Mouse (Mus musculus) kidney, adult 2 months (tissue): ENCODE measurements around the gene Zfp592.

Experiments
- CTCF ChIP-seq: fragments of 200-500 bp; conservative IDR thresholded peaks from 2 replicates; pipeline ENCODE4 v1.5.1; 2011; ENCODE audit warnings: low read depth, mild to moderate bottlenecking, control low read depth, low read length, moderate library complexity, mixed read lengths; ENCODE audit not compliant: insufficient read depth, insufficient read length
- POLR2A ChIP-seq: fragments of 200-500 bp; IDR thresholded peaks from one replicate; pipeline ENCODE4 v1.6.1; 2011; ENCODE audit warnings: low read depth, low read length, control low read depth

- TF ChIP-seq CTCF (no peak), POLR2A (no peak)
These were observed 100.0 kb downstream of the Zfp592 start for GRCm38 (mm10) chr7:81093420-81093965.
